Mouse (Mus musculus) brain, embryonic 14.5 days (tissue): ENCODE data around the gene Gsk3a. TPM values are rescaled to one million over a fixed set of nuclear protein-coding genes. Genes with fewer than 3 reads are reported as not detected.
A peak's percentile ranks its signal among the peaks of the same experiment; 100 is the strongest.
"Not testable (repeated sequence)": the region's sequence is repeated elsewhere in the genome, so short reads cannot be mapped to it uniquely, and the experiment has no call there.

Experiments used
- DNase-seq: peaks from one replicate; pipeline ENCODE4 v3.0.0-alpha.2; 2011; ENCODE audit warnings: low read depth
- CTCF ChIP-seq: fragments of 200-500 bp; IDR thresholded peaks from 2 replicates; pipeline ENCODE4 v1.5.1; 2012; ENCODE audit warnings: inconsistent platforms, mild to moderate bottlenecking, moderate library complexity, borderline replicate concordance; ENCODE audit not compliant: insufficient read depth, insufficient read length; ENCODE audit errors: extremely low read depth
- POLR2A ChIP-seq: fragments of 200-500 bp; IDR thresholded peaks from 2 replicates; pipeline ENCODE4 v1.6.1; 2012; ENCODE audit warnings: mild to moderate bottlenecking, inconsistent platforms, borderline replicate concordance; ENCODE audit not compliant: poor library complexity, insufficient read depth, insufficient read length, severe bottlenecking; ENCODE audit errors: extremely low read depth
- polyA plus RNA-seq: library from polyadenylated mRNA; depleted of rRNA; stranded (reverse); fragments of >200 nt; gene quantifications from 2 replicates; pipeline ENCODE4 v1.2.3, GENCODE M21; 2012

Gsk3a gene
- polyA plus RNA-seq, 1 experiment = 224 TPM

- no peak for TF ChIP-seq CTCF
- no peak for TF ChIP-seq POLR2A
- DNase-seq = no peak
These were observed 35.0 kb upstream of the Gsk3a start for GRCm38 (mm10) chr7:25272445-25273258.

- DNase-seq = no peak
- TF ChIP-seq CTCF (no peak), POLR2A (no peak)
These were observed 34.2 kb upstream of the Gsk3a start for GRCm38 (mm10) chr7:25271651-25272444.

- no peak for DNase-seq
- TF ChIP-seq POLR2A (no peak), CTCF (no peak)
These were observed 33.3 kb upstream of the Gsk3a start for GRCm38 (mm10) chr7:25270652-25271633.

- DNase-seq = no peak
- TF ChIP-seq CTCF = no peak
- TF ChIP-seq POLR2A = no peak
These were observed 32.1 kb upstream of the Gsk3a start for GRCm38 (mm10) chr7:25269545-25270271.

GRCm38 (mm10) chr7:25269029-25269428 is 31.4 kb upstream of the Gsk3a start:
- no peak for DNase-seq
- TF ChIP-seq POLR2A (no peak), CTCF (no peak)

- no peak for DNase-seq
- TF ChIP-seq POLR2A (no peak), CTCF (no peak)
These were observed 30.9 kb upstream of the Gsk3a start for GRCm38 (mm10) chr7:25268588-25268987.

GRCm38 (mm10) chr7:25267751-25268463 is 30.3 kb upstream of the Gsk3a start:
- TF ChIP-seq CTCF = no peak
- no peak for TF ChIP-seq POLR2A
- DNase-seq = peak; percentile 100

GRCm38 (mm10) chr7:25267301-25267750 is 29.7 kb upstream of the Gsk3a start, which contains the start of gene Cic:
TSS of gene Cic (plus strand) at chr7:25267704.
- TF ChIP-seq CTCF = 0 out of 2 replicates have a peak, but pooled peaks have one; percentile 3
- TF ChIP-seq POLR2A = no peak
- peak; percentile 99 for DNase-seq

GRCm38 (mm10) chr7:25266180-25266962 is 28.7 kb upstream of the Gsk3a start:
- TF ChIP-seq POLR2A (no peak), CTCF (no peak)
- no peak for DNase-seq

GRCm38 (mm10) chr7:25265743-25266142 is 28.1 kb upstream of the Gsk3a start:
- not testable (repeated sequence) for DNase-seq
